Mouse (Mus musculus): ENCODE measurements around the gene Axdnd1. TPM values are rescaled to one million over a fixed set of nuclear protein-coding genes. Genes with fewer than 3 reads are reported as not detected.

The Axdnd1 gene
- polyA plus RNA-seq, 1 experiment: 0.20 TPM

DNA sequence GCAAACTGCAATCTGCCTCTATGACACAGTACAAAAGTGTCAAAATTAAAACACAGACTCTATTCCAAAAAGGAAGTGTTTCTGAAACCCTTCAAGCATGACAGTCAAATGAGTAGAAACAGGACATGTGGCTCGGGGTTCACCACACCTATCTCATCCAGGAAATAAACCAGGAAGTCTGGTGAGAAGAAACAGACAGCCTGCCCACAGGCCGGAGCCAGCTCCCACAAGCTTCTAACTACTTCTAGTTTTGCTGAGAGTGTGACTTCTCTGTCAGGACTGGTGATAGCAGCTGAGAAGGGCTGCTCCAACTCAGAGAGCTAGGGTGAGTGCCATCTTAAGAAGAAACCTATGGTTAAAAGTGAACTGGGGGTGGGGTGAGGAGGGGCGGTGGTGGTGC is 38.7 kb upstream of the Axdnd1 start:
- 35% methylated on average over 3 of the region's 3 CpGs for WGBS
- no peak for DNase-seq
- peaks cover 12% of the 10 kb centered on the region for H3K4me1 ChIP-seq (ENCODE audit: control insufficient read depth, insufficient read depth, low read length)
- no peak overlapping the region for H3K4me3 ChIP-seq (replicated peaks; ENCODE audit: extremely low read depth, low read depth, low read length)
- TF ChIP-seq POLR2A (IDR thresholded peaks at IDR 0.05; ENCODE audit: borderline replicate concordance, extremely low read depth, low read depth, low read length) (no peak), CTCF (IDR thresholded peaks at IDR 0.05; ENCODE audit: insufficient read depth, low read length) (no peak)

GRCm38 (mm10) chr1:156458391-156459060 is 37.6 kb upstream of the Axdnd1 start:
- no peak overlapping the region for H3K4me3 ChIP-seq (replicated peaks; ENCODE audit: extremely low read depth, low read depth, low read length)
- H3K4me1 ChIP-seq (ENCODE audit: control insufficient read depth, insufficient read depth, low read length): peaks cover 12% of the 10 kb centered on the region
- 41% methylated on average over 8 of the region's 8 CpGs for WGBS
- TF ChIP-seq CTCF (IDR thresholded peaks at IDR 0.05; ENCODE audit: insufficient read depth, low read length) (no peak), POLR2A (IDR thresholded peaks at IDR 0.05; ENCODE audit: borderline replicate concordance, extremely low read depth, low read depth, low read length) (no peak)
- DNase-seq: no peak

DNA sequence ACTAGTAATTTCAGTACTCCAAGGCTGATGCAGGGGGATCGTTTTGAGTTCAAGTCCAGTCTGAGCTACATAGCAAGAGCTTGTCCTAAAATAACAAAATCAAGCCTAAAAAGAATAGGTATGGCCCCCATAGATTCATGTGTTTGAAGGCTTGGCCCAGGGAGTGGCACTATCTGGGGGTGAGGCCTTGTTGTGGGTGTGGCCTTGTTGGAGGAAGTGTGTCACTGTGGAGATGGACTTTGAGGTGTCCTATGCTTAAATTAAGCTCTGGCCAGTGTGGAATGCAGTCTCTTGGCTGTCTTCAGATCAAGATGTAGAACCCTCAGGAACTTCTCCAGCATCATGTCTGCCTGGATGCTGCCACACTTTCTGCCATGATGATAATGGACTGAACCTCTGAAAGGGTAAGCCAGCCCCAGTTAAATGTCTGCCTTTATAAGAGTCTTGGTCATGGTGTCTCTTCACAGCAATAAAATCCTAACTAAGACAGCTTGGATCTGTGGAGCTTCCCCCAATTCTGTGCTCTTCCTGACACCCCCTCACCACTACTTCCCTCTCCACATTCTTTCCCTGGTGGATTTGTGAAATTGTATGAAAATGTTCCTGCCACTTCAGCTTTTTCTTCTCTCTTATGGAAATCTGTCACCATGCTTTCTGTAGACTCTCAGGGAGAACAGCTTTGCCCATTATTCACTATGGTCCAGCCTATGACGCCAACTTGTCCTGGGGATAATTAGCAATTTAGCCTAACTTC is 34.2 kb upstream of the Axdnd1 start:
- H3K4me1 ChIP-seq (ENCODE audit: control insufficient read depth, insufficient read depth, low read length): peaks cover 11% of the 10 kb centered on the region
- WGBS: 92% methylated on average over 2 of the region's 2 CpGs
- TF ChIP-seq CTCF (IDR thresholded peaks at IDR 0.05; ENCODE audit: insufficient read depth, low read length): no peak
- no peak for TF ChIP-seq POLR2A (IDR thresholded peaks at IDR 0.05; ENCODE audit: borderline replicate concordance, extremely low read depth, low read depth, low read length)
- H3K4me3 ChIP-seq (replicated peaks; ENCODE audit: extremely low read depth, low read depth, low read length): no peak overlapping the region
- DNase-seq: no peak

- 34% methylated on average over 7 of the region's 7 CpGs for WGBS
These were observed 33.4 kb upstream of the Axdnd1 start for GRCm38 (mm10) chr1:156454384-156454783.

GRCm38 (mm10) chr1:156453876-156454275 is 32.9 kb upstream of the Axdnd1 start:
- Histone ChIP-seq H3K4me3 (replicated peaks; ENCODE audit: extremely low read depth, low read depth, low read length) (no peak overlapping the region), H3K4me1 (ENCODE audit: control insufficient read depth, insufficient read depth, low read length) (peaks cover 6% of the 10 kb centered on the region; the same call in 1 of the 2 replicates)
- DNase-seq: no peak
- WGBS: 56% methylated on average over 10 of the region's 10 CpGs
- no peak for TF ChIP-seq POLR2A (IDR thresholded peaks at IDR 0.05; ENCODE audit: borderline replicate concordance, extremely low read depth, low read depth, low read length)
- no peak for TF ChIP-seq CTCF (IDR thresholded peaks at IDR 0.05; ENCODE audit: insufficient read depth, low read length)

More at GRCm38 (mm10) chr1:156454384-156454783, 33.4 kb upstream of the Axdnd1 start:
- TF ChIP-seq CTCF (IDR thresholded peaks at IDR 0.05; ENCODE audit: insufficient read depth, low read length): no peak
- TF ChIP-seq POLR2A (IDR thresholded peaks at IDR 0.05; ENCODE audit: borderline replicate concordance, extremely low read depth, low read depth, low read length): no peak
- no peak for DNase-seq
- Histone ChIP-seq H3K4me1 (ENCODE audit: control insufficient read depth, insufficient read depth, low read length) (peaks cover 6% of the 10 kb centered on the region), H3K4me3 (replicated peaks; ENCODE audit: extremely low read depth, low read depth, low read length) (no peak overlapping the region)

- no peak for TF ChIP-seq POLR2A (IDR thresholded peaks at IDR 0.05; ENCODE audit: borderline replicate concordance, extremely low read depth, low read depth, low read length)
These were observed 29.5 kb upstream of the Axdnd1 start for GRCm38 (mm10) chr1:156450478-156450877.

GRCm38 (mm10) chr1:156449691-156450090 is 28.7 kb upstream of the Axdnd1 start:
- 75% methylated on average over 17 of the region's 17 CpGs for WGBS
- Histone ChIP-seq H3K4me1 (ENCODE audit: control insufficient read depth, insufficient read depth, low read length) (peaks cover 6% of the 10 kb centered on the region), H3K4me3 (replicated peaks; ENCODE audit: extremely low read depth, low read depth, low read length) (no peak overlapping the region)
- TF ChIP-seq CTCF (IDR thresholded peaks at IDR 0.05; ENCODE audit: insufficient read depth, low read length) (no peak), POLR2A (IDR thresholded peaks at IDR 0.05; ENCODE audit: borderline replicate concordance, extremely low read depth, low read depth, low read length) (no peak)
- no peak for DNase-seq

More at GRCm38 (mm10) chr1:156450478-156450877, 29.5 kb upstream of the Axdnd1 start:
- no peak for DNase-seq
- 25% methylated on average over 4 of the region's 4 CpGs for WGBS
- Histone ChIP-seq H3K4me1 (ENCODE audit: control insufficient read depth, insufficient read depth, low read length) (peaks cover 6% of the 10 kb centered on the region; the same call in 1 of the 2 replicates), H3K4me3 (replicated peaks; ENCODE audit: extremely low read depth, low read depth, low read length) (no peak overlapping the region)

- WGBS: 83% methylated on average over 7 of the region's 7 CpGs
- TF ChIP-seq CTCF (IDR thresholded peaks at IDR 0.05; ENCODE audit: insufficient read depth, low read length) (no peak), POLR2A (IDR thresholded peaks at IDR 0.05; ENCODE audit: borderline replicate concordance, extremely low read depth, low read depth, low read length) (no peak)
- DNase-seq: no peak
- Histone ChIP-seq H3K4me3 (replicated peaks; ENCODE audit: extremely low read depth, low read depth, low read length) (no peak overlapping the region), H3K4me1 (ENCODE audit: control insufficient read depth, insufficient read depth, low read length) (peaks cover 6% of the 10 kb centered on the region)
These were observed 28.1 kb upstream of the Axdnd1 start for GRCm38 (mm10) chr1:156449089-156449488.

DNA sequence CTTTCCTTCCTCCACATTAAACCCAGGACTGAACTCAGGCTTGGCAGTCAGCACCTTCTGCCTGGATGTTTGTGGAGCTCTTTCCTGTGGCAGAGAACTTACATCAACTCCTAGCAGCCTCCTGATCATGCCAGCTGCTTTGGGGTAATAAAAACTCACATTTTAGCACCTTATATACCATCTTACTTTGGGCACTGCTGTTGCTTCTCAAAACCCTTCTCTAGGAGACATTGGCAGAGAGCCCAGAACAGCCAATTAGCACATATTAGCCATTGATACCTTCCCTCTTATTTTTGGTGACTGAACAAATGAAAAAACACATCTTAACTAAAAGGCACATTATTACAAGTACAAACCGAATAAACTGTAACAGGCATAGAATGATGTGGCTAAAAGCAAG is 24.1 kb upstream of the Axdnd1 start:
- H3K4me3 ChIP-seq (replicated peaks; ENCODE audit: extremely low read depth, low read depth, low read length): no peak overlapping the region
- H3K4me1 ChIP-seq (ENCODE audit: control insufficient read depth, insufficient read depth, low read length): no peaks in the 10 kb centered on the region; the same call in 1 of the 2 replicates
- 80% methylated on average over 1 of the region's 1 CpGs for WGBS
- DNase-seq: no peak
- no peak for TF ChIP-seq CTCF (IDR thresholded peaks at IDR 0.05; ENCODE audit: insufficient read depth, low read length)
- no peak for TF ChIP-seq POLR2A (IDR thresholded peaks at IDR 0.05; ENCODE audit: borderline replicate concordance, extremely low read depth, low read depth, low read length)
